Mouse (Mus musculus) lung, postnatal 0 days (tissue): ENCODE results near the gene Hoxd10. TPM values are rescaled to one million over a fixed set of nuclear protein-coding genes. Genes with fewer than 3 reads are reported as not detected.

Experiments used
- ATAC-seq: fragments of 200-750 bp; cut with Nextera tagmentation; 2 replicates; pipeline ENCODE4 v1.8.0; 2017; ENCODE audit warnings: moderate library complexity
- DNase-seq: peaks from one replicate; pipeline ENCODE4 v3.0.0-alpha.2; 2016; ENCODE audit warnings: low spot score
- H3K27ac ChIP-seq: fragments of 300-500 bp; sonication (generic); 2 replicates; pipeline ENCODE4 v1.5.1; 2014; ENCODE audit warnings: antibody characterized with exemption, mild to moderate bottlenecking, low read length, mixed read lengths
- H3K27me3 ChIP-seq: fragments of 300-500 bp; sonication (generic); replicated peaks from 2 replicates; pipeline ENCODE4 v1.6.1; 2014; ENCODE audit warnings: low read length, mixed read lengths; ENCODE audit not compliant: insufficient read depth
- H3K36me3 ChIP-seq: fragments of 300-500 bp; sonication (generic); 2 replicates; pipeline ENCODE4 v1.6.1; 2014; ENCODE audit warnings: low read length, mixed read lengths; ENCODE audit not compliant: insufficient read depth
- H3K4me1 ChIP-seq: fragments of 300-500 bp; sonication (generic); 2 replicates; pipeline ENCODE4 v1.6.1; 2014; ENCODE audit warnings: antibody characterized with exemption, low read depth, low read length, mixed read lengths; ENCODE audit not compliant: insufficient read depth
- H3K4me2 ChIP-seq: fragments of 300-500 bp; sonication (generic); replicated peaks from 2 replicates; pipeline ENCODE4 v1.6.1; 2014; ENCODE audit warnings: low read depth, mild to moderate bottlenecking, low read length, moderate library complexity, mixed read lengths
- H3K4me3 ChIP-seq: fragments of 300-500 bp; sonication (generic); 2 replicates; pipeline ENCODE4 v1.5.1; 2014; ENCODE audit warnings: low read depth, low read length
- H3K9ac ChIP-seq: fragments of 300-500 bp; sonication (generic); replicated peaks from 2 replicates; pipeline ENCODE4 v1.6.1; 2014; ENCODE audit warnings: low read depth, mild to moderate bottlenecking
- H3K9me3 ChIP-seq: fragments of 300-500 bp; sonication (generic); 2 replicates; pipeline ENCODE4 v1.6.1; 2016; ENCODE audit warnings: low read length, mixed read lengths
- CTCF ChIP-seq: IDR thresholded peaks from 2 replicates; pipeline ENCODE4 v1.5.1; 2016; ENCODE audit warnings: antibody characterized with exemption, mild to moderate bottlenecking
- EP300 ChIP-seq: IDR thresholded peaks from 2 replicates; pipeline ENCODE4 v1.6.1; 2016; ENCODE audit warnings: antibody characterized with exemption, mild to moderate bottlenecking, control low read depth
- WGBS: fragments of 180-500 bp; shearing (Covaris S2); extraction: QIAGEN DNeasy Blood & Tissue Kit; methylation state at CpG from one replicate; pipeline ENCODE4 v1.1.7; 2014; 5-methylcytosine and 5-hydroxymethylcytosine counted together
- polyA plus RNA-seq: library from polyadenylated mRNA; unstranded; fragments of >200 nt; fragmentation: Nextera tagmentation; extraction: Ambion mirVana; gene quantifications from 2 replicates; pipeline ENCODE4 v1.2.1, GENCODE M21; 2015

Gene Hoxd10
- polyA plus RNA-seq, 1 experiment from 2014 or later: 0.20 TPM

GRCm38 (mm10) chr2:74702820-74703219 is 11.1 kb downstream of the Hoxd10 start:
- no peak for DNase-seq
- 20% methylated on average over 6 of the region's 6 CpGs for WGBS
- peaks cover 91% of the 10 kb centered on the region for H3K27me3 ChIP-seq
- no peaks in the 10 kb centered on the region for H3K36me3 ChIP-seq
- peaks cover 4% of the 10 kb centered on the region; the same call in 1 of the 2 replicates for H3K4me1 ChIP-seq
- no peak overlapping the region for H3K4me2 ChIP-seq
- H3K9ac ChIP-seq: no peak overlapping the region
- H3K27ac ChIP-seq: no peak overlapping the region
- no peak overlapping the region for H3K4me3 ChIP-seq
- ATAC-seq: no peak
- TF ChIP-seq CTCF: no peak
- no peaks in the 10 kb centered on the region for H3K9me3 ChIP-seq

GRCm38 (mm10) chr2:74703317-74703716 is 11.6 kb downstream of the Hoxd10 start:
- Histone ChIP-seq H3K4me3 (no peak overlapping the region), H3K4me1 (peaks cover 3% of the 10 kb centered on the region; the same call in 1 of the 2 replicates), H3K36me3 (no peaks in the 10 kb centered on the region), H3K9ac (no peak overlapping the region), H3K27ac (no peak overlapping the region), H3K27me3 (peaks cover 89% of the 10 kb centered on the region), H3K4me2 (no peak overlapping the region), H3K9me3 (no peaks in the 10 kb centered on the region)
- DNase-seq (no peak), ATAC-seq (no peak)
- 9% methylated on average over 10 of the region's 10 CpGs for WGBS
- TF ChIP-seq EP300: no peak
- TF ChIP-seq CTCF: no peak

GRCm38 (mm10) chr2:74703720-74704392 is 12.1 kb downstream of the Hoxd10 start:
- Histone ChIP-seq H3K36me3 (no peaks in the 10 kb centered on the region), H3K4me2 (no peak overlapping the region), H3K4me1 (peaks cover 3% of the 10 kb centered on the region; the same call in 1 of the 2 replicates), H3K9ac (no peak overlapping the region), H3K27ac (no peak overlapping the region), H3K9me3 (no peaks in the 10 kb centered on the region), H3K27me3 (peaks cover 89% of the 10 kb centered on the region), H3K4me3 (no peak overlapping the region)
- no peak for TF ChIP-seq EP300
- DNase-seq (no peak), ATAC-seq (no peak)
- WGBS: 5% methylated on average over 23 of the region's 26 CpGs

GRCm38 (mm10) chr2:74704393-74704998 is 12.8 kb downstream of the Hoxd10 start, which contains the start of gene Hoxd8:
Gene Hoxd8 (plus strand): TSS chr2:74704615.
- Histone ChIP-seq H3K4me3 (peak within 1 kb of the TSS; percentile 44), H3K9me3 (no peaks in the 10 kb centered on the region), H3K4me2 (peak within 1 kb of the TSS; percentile 72), H3K4me1 (peaks cover 3% of the 10 kb centered on the region; the same call in 1 of the 2 replicates), H3K27me3 (peaks cover 89% of the 10 kb centered on the region), H3K9ac (no peak within 1 kb of the TSS), H3K36me3 (no peaks in the 10 kb centered on the region), H3K27ac (no peak within 1 kb of the TSS)
- 1% methylated on average over 25 of the region's 52 CpGs for whole genome bisulfite sequencing
- DNase-seq (no peak), ATAC-seq (no peak)
- TF ChIP-seq CTCF: no peak
- TF ChIP-seq EP300: no peak

- peak; percentile 59 for ATAC-seq
- Histone ChIP-seq H3K9ac (no peak overlapping the region), H3K27me3 (peaks cover 89% of the 10 kb centered on the region), H3K9me3 (no peaks in the 10 kb centered on the region), H3K4me1 (peaks cover 3% of the 10 kb centered on the region; the same call in 1 of the 2 replicates), H3K27ac (no peak overlapping the region), H3K36me3 (no peaks in the 10 kb centered on the region), H3K4me2 (peak overlapping the region; percentile 72), H3K4me3 (peak overlapping the region; percentile 44)
- no peak for TF ChIP-seq CTCF
- no peak for TF ChIP-seq EP300
- under 1% methylated on average over 38 of the region's 66 CpGs for WGBS
- no peak for DNase-seq
Measured at GRCm38 (mm10) chr2:74704999-74705466, 13.3 kb downstream of the Hoxd10 start.

- ATAC-seq (peak; percentile 14; the same call in 1 of the 2 replicates), DNase-seq (no peak)
- Histone ChIP-seq H3K27ac (no peak overlapping the region), H3K4me3 (peak overlapping the region; percentile 44), H3K4me1 (peaks cover 3% of the 10 kb centered on the region; the same call in 1 of the 2 replicates), H3K9me3 (no peaks in the 10 kb centered on the region), H3K27me3 (peaks cover 89% of the 10 kb centered on the region), H3K9ac (no peak overlapping the region), H3K36me3 (no peaks in the 10 kb centered on the region), H3K4me2 (peak overlapping the region; percentile 72)
- under 1% methylated on average over 37 of the region's 85 CpGs for WGBS
- TF ChIP-seq CTCF (no peak), EP300 (no peak)
Measured at GRCm38 (mm10) chr2:74705467-74706089, 13.9 kb downstream of the Hoxd10 start.
